Mouse (Mus musculus): ENCODE data around the gene Rasal2. TPM values are rescaled to one million over a fixed set of nuclear protein-coding genes. Genes with fewer than 3 reads are reported as not detected.

Gene Rasal2
- polyA plus RNA-seq, 1 experiment from 2014 or later: 31.0 TPM

- no peak for ATAC-seq
Observed at GRCm38 (mm10) chr1:157434404-157434803, 22.0 kb upstream of the Rasal2 start.

GRCm38 (mm10) chr1:157433316-157433715 is 20.9 kb upstream of the Rasal2 start:
- Histone ChIP-seq H3K4me2 (no peak overlapping the region), H3K4me1 (no peaks in the 10 kb centered on the region), H3K9ac (no peak overlapping the region), H3K27me3 (no peaks in the 10 kb centered on the region), H3K4me3 (no peak overlapping the region), H3K36me3 (ENCODE audit: poor library complexity, severe bottlenecking) (no peaks in the 10 kb centered on the region), H3K27ac (no peak overlapping the region), H3K9me3 (replicated peaks) (no peaks in the 10 kb centered on the region)
- WGBS: 43% methylated on average over 3 of the region's 3 CpGs
- ATAC-seq: no peak

More at GRCm38 (mm10) chr1:157434404-157434803, 22.0 kb upstream of the Rasal2 start:
- H3K9me3 ChIP-seq (replicated peaks): no peaks in the 10 kb centered on the region
- H3K27me3 ChIP-seq: no peaks in the 10 kb centered on the region
- H3K4me2 ChIP-seq: no peak overlapping the region
- H3K9ac ChIP-seq: no peak overlapping the region
- H3K27ac ChIP-seq: no peak overlapping the region
- 91% methylated on average over 4 of the region's 4 CpGs for WGBS
- no peaks in the 10 kb centered on the region for H3K36me3 ChIP-seq (ENCODE audit: poor library complexity, severe bottlenecking)
- no peak overlapping the region for H3K4me3 ChIP-seq
- peaks cover 5% of the 10 kb centered on the region for H3K4me1 ChIP-seq

GRCm38 (mm10) chr1:157428366-157428765 is 16.0 kb upstream of the Rasal2 start:
- 92% methylated on average over 3 of the region's 3 CpGs for WGBS
- Histone ChIP-seq H3K9ac (no peak overlapping the region), H3K4me1 (peaks cover 9% of the 10 kb centered on the region), H3K36me3 (ENCODE audit: poor library complexity, severe bottlenecking) (no peaks in the 10 kb centered on the region), H3K27ac (no peak overlapping the region), H3K4me3 (no peak overlapping the region), H3K9me3 (replicated peaks) (no peaks in the 10 kb centered on the region), H3K4me2 (no peak overlapping the region), H3K27me3 (no peaks in the 10 kb centered on the region)
- no peak for ATAC-seq

GRCm38 (mm10) chr1:157427604-157428003 is 15.2 kb upstream of the Rasal2 start:
- H3K27me3 ChIP-seq: no peaks in the 10 kb centered on the region
- ATAC-seq: no peak
- H3K4me2 ChIP-seq: no peak overlapping the region
- 93% methylated on average over 4 of the region's 4 CpGs for WGBS
- peaks cover 9% of the 10 kb centered on the region for H3K4me1 ChIP-seq
- no peak overlapping the region for H3K27ac ChIP-seq
- no peaks in the 10 kb centered on the region for H3K36me3 ChIP-seq (ENCODE audit: poor library complexity, severe bottlenecking)
- H3K9me3 ChIP-seq (replicated peaks): no peaks in the 10 kb centered on the region
- H3K4me3 ChIP-seq: no peak overlapping the region
- no peak overlapping the region for H3K9ac ChIP-seq

GRCm38 (mm10) chr1:157426933-157427332 is 14.5 kb upstream of the Rasal2 start:
- ATAC-seq: no peak
- Histone ChIP-seq H3K27ac (no peak overlapping the region), H3K9me3 (replicated peaks) (no peaks in the 10 kb centered on the region), H3K4me1 (peaks cover 9% of the 10 kb centered on the region), H3K27me3 (no peaks in the 10 kb centered on the region), H3K9ac (no peak overlapping the region), H3K36me3 (ENCODE audit: poor library complexity, severe bottlenecking) (no peaks in the 10 kb centered on the region), H3K4me3 (no peak overlapping the region), H3K4me2 (no peak overlapping the region)
- WGBS: 65% methylated on average over 1 of the region's 1 CpGs

- H3K4me2 ChIP-seq: peak overlapping the region; percentile 10; the same call in 1 of the 2 replicates
- no peaks in the 10 kb centered on the region for H3K36me3 ChIP-seq (ENCODE audit: poor library complexity, severe bottlenecking)
- H3K9ac ChIP-seq: no peak overlapping the region
- H3K4me3 ChIP-seq: no peak overlapping the region
- peak; percentile 90 for ATAC-seq
- H3K9me3 ChIP-seq (replicated peaks): no peaks in the 10 kb centered on the region
- H3K27ac ChIP-seq: peak overlapping the region; percentile 57
- no peaks in the 10 kb centered on the region for H3K27me3 ChIP-seq
- WGBS: 45% methylated on average over 8 of the region's 8 CpGs
- peaks cover 9% of the 10 kb centered on the region for H3K4me1 ChIP-seq
Observed at GRCm38 (mm10) chr1:157425741-157426427, 13.5 kb upstream of the Rasal2 start.

- Histone ChIP-seq H3K4me1 (peaks cover 21% of the 10 kb centered on the region), H3K9me3 (replicated peaks) (no peaks in the 10 kb centered on the region), H3K4me2 (peak overlapping the region; percentile 24; the same call in 1 of the 2 replicates), H3K4me3 (no peak overlapping the region), H3K36me3 (ENCODE audit: poor library complexity, severe bottlenecking) (peaks cover 15% of the 10 kb centered on the region), H3K27ac (peak overlapping the region; percentile 59), H3K27me3 (no peaks in the 10 kb centered on the region), H3K9ac (no peak overlapping the region)
- no peak; the same call in 1 of the 2 replicates for ATAC-seq
- 15% methylated on average over 7 of the region's 7 CpGs for WGBS
Observed at GRCm38 (mm10) chr1:157417861-157418260, 5.5 kb upstream of the Rasal2 start.

GRCm38 (mm10) chr1:157417414-157417813 is 5.0 kb upstream of the Rasal2 start:
- Histone ChIP-seq H3K4me2 (peak overlapping the region; percentile 24; the same call in 1 of the 2 replicates), H3K27ac (peak overlapping the region; percentile 59), H3K9me3 (replicated peaks) (no peaks in the 10 kb centered on the region), H3K36me3 (ENCODE audit: poor library complexity, severe bottlenecking) (peaks cover 15% of the 10 kb centered on the region), H3K4me3 (no peak overlapping the region), H3K27me3 (no peaks in the 10 kb centered on the region), H3K4me1 (peaks cover 21% of the 10 kb centered on the region), H3K9ac (no peak overlapping the region)
- no peak for ATAC-seq
- WGBS: 32% methylated on average over 3 of the region's 3 CpGs

- Histone ChIP-seq H3K27me3 (no peaks in the 10 kb centered on the region), H3K4me3 (no peak overlapping the region), H3K36me3 (ENCODE audit: poor library complexity, severe bottlenecking) (peaks cover 15% of the 10 kb centered on the region), H3K9me3 (replicated peaks) (no peaks in the 10 kb centered on the region), H3K4me1 (peaks cover 21% of the 10 kb centered on the region), H3K9ac (no peak overlapping the region), H3K27ac (no peak overlapping the region), H3K4me2 (no peak overlapping the region)
- no peak for ATAC-seq
- WGBS: 87% methylated on average over 2 of the region's 2 CpGs
Observed at GRCm38 (mm10) chr1:157416628-157417027, 4.2 kb upstream of the Rasal2 start.

- 81% methylated on average over 3 of the region's 3 CpGs for WGBS
- peaks cover 15% of the 10 kb centered on the region for H3K36me3 ChIP-seq (ENCODE audit: poor library complexity, severe bottlenecking)
- H3K4me1 ChIP-seq: peaks cover 27% of the 10 kb centered on the region
- H3K9ac ChIP-seq: no peak overlapping the region
- H3K27ac ChIP-seq: no peak overlapping the region
- H3K27me3 ChIP-seq: no peaks in the 10 kb centered on the region
- H3K4me3 ChIP-seq: no peak overlapping the region
- no peaks in the 10 kb centered on the region for H3K9me3 ChIP-seq (replicated peaks)
- ATAC-seq: no peak
- no peak overlapping the region for H3K4me2 ChIP-seq
Observed at GRCm38 (mm10) chr1:157415771-157416170, 3.4 kb upstream of the Rasal2 start.

GRCm38 (mm10) chr1:157411711-157412380 is 549 bp downstream of the Rasal2 start:
- Histone ChIP-seq H3K36me3 (ENCODE audit: poor library complexity, severe bottlenecking) (0 out of 2 replicates have a peak, but pooled peaks cover 3% of the 10 kb centered on the region), H3K4me3 (peak overlapping the region; percentile 93), H3K9ac (peak overlapping the region; percentile 80), H3K27ac (peak overlapping the region; percentile 98), H3K4me2 (peak overlapping the region; percentile 81), H3K9me3 (replicated peaks) (no peaks in the 10 kb centered on the region), H3K27me3 (no peaks in the 10 kb centered on the region), H3K4me1 (peaks cover 37% of the 10 kb centered on the region)
- under 1% methylated on average over 57 of the region's 85 CpGs for WGBS
- ATAC-seq: peak; percentile 86

- WGBS: under 1% methylated on average over 4 of the region's 4 CpGs
- Histone ChIP-seq H3K36me3 (ENCODE audit: poor library complexity, severe bottlenecking) (0 out of 2 replicates have a peak, but pooled peaks cover 3% of the 10 kb centered on the region), H3K4me1 (peaks cover 37% of the 10 kb centered on the region), H3K4me2 (peak overlapping the region; percentile 81), H3K27me3 (no peaks in the 10 kb centered on the region), H3K9me3 (replicated peaks) (no peaks in the 10 kb centered on the region), H3K4me3 (peak overlapping the region; percentile 93), H3K9ac (peak overlapping the region; percentile 80), H3K27ac (peak overlapping the region; percentile 98)
- ATAC-seq: no peak
Observed at GRCm38 (mm10) chr1:157411341-157411710, 1.1 kb downstream of the Rasal2 start.
